Mouse (Mus musculus) cerebellum, postnatal 25 days (tissue): ENCODE measurements around the gene Pafah2.

ENCODE experiments used
- DNase-seq, 2 experiments: peaks; one replicate each; pipeline ENCODE4 v3.0.0; 2021; ENCODE audit warnings: mixed read lengths in 2 of 2

Gene Pafah2

DNA sequence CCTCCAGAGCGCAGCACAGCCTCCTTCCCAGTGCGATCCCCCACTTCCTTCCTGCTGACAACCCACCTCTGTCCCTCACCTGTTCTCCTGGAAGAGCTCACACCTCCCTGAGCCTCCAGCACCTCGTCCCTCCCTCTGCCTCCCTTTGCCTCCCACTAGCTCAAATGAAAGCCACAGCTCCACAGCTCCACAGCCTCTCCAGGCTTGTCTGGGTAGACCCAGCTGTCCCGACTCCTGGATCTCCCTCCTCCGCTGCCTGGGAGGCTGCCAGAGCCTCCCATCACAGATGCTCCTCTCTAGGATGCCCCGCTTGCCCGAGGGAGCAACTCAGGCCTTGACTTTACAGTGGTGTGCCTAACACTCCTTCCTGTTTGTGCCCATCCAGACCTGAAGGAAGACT is 29.0 kb downstream of the Pafah2 start:
- DNase-seq = no peak

DNA sequence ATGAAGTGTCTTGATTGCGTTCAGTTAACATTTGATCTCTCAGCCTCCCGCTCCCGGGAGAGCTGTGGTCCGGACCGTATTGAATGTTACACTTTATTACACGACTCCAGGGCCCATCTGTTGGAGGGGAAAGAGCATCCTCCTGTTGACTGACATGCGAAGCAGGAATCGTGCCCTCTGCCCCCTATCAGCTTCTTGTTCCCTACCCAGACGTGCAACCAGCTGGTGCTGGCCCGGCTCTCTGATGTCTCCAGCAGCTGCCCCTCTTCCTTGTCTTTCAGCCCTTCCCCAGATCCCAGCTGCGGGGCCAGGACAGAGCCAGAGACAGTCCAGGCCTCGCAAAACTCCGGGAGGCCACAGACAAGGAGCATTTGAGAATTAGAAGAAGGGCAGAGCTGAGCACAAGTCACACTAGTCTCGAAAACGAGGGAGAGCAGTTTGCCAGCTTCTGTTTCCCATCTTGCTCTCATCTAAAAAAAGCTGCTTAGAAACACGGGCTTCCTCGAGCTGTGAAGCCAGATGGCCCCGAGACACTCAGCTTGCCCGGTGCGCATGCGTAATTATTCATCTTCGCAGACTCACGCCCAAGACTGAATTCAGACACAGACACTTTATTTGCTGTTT is 34.4 kb downstream of the Pafah2 start:
- DNase-seq = peak; percentile 78 to 85

DNA sequence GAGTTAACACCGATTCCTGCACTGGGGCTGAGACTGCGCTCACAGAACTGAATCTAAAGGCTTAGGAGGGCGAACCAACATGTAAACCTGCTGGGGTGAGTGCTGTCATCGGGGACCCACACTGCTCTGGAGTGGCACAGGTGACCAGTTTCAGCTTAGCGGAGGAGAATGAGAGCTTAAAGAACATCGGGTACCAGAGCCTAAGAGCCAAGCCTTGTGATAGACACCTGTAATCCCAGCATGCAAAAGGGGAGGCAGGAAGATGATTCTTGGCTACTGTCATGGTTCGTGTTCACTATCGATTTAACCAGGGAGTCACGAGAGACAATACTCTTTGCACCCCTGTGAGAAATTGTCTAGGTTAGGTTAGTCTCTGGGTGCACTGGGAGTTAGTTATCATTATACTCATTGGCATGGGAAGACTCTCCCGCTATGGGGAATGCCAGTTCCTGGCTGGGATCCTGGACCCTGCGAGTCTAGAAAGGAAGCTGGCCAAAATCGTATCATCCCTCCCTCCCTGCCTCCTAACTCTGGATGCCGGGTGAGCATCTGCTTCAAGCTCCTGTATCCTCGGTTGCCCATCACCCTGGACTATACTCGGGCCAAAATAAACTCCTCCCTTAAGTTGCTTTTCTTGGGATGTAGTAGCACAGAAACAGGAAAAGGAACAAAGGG is 36.7 kb downstream of the Pafah2 start:
- DNase-seq = peak; percentile 58 to 67

DNA sequence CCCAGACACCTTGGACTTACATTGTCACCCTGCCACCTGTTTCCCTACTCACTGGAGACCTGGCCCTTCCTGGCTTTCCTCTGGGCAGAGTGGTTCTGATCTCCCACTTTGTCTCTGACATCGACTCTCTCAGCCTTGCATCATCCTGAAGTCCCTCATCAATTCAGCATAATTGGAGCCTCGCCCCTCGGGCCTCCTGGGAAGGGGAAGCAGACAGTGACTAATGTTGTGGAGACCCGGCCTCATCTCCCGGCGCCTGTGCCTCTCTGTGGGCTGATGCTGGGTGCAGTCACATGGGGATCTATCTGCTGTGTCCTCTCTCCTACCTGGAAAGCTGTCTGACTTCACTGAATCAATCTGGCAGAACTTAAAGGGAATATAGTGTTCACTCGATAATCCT is 40.1 kb downstream of the Pafah2 start:
- DNase-seq = no peak

DNA sequence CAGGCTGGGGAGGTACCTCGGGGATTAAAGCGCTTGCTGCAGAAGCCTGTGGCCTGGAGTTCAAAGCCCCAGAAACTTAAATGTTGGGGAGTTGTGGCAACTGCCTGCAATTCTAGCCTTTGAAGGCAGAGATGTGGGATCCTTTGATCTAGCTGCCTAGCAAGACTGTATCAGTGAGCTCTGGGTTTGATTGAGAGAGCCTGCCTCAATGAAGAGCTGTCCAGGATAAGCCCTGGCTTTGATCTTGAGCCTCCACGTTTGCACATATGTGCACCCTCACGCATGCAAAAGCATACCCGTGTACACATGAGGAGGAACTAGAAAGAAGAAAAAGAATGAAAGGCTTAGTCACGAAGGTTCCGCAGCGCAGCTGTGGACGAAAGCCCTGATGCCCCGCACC is 40.5 kb downstream of the Pafah2 start:
- no peak for DNase-seq

DNA sequence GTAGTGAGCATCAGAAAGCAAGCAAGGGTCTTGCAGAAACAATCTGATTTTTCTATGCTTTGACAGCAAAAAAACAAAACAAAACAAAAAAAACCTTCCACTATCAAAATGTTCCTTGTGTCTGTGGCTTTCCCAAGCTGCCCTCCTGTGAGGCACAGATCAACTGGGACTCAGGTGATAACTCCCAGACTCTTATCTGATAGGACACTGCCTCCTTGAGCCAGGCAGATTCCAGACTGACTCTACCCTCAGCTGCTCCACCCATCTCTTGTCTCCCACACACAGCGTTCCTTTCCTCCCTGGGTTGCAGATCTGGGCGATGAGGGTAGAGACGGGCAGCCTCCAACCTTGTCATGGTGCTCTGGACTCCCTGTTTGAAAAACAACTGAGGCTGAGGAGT is 43.0 kb downstream of the Pafah2 start:
- DNase-seq = no peak

DNA sequence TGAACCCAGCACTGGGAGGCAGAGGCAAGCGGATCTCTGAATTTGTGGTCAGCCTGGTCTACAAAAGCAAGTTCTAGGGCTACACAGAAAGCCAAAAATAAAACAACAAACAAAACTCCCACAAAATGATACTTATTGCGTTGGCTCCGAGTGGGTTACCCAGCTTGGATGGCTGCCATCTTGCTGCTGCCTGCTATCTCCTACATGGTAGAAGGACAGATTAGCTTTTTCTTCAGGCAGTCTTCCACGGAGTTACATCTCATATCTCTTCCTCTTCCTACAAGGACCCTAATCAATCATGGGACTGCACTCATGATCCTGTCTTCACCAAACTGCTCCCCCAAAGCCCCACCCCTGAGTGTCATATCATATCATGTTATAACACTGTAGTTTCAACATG is 43.8 kb downstream of the Pafah2 start:
- no peak for DNase-seq

DNA sequence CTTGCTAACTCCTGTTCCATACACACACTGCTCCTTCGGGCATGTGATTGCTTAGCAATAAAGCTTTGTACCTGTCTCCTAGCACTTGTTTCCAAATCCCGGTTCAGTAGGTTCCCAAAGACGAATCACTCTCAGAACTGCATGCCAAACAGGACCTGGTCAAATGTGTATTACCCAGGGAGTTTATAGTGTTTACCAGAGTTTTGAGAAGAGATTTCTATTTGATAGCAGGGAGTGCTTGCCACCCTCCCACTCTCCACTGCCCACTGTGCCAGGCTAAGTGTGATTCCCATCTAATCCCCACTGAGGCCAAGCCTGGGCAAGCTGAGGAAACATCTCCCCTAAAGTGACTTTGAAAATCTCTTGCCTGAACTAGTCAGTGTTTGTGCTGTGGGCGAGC is 46.1 kb downstream of the Pafah2 start:
- DNase-seq = no peak

DNA sequence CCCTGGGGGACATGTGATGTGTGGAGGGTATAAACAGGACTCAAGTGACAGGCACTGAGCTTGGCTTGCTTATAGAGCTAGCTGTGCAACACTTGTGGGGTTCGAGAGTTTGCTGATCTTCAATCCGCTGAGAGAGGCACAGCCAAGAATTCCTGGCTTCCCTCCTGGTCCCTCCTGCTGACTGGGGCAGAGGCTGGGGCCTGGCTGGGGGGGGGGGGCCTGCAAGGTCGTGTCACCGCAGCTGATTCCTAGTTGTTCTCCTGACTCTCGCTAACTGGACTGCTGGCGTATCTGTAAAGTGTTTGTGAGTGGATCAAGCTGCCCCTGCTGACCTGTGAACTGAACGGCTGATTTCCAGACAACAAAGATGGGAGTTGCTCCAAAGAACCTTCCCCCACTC is 47.5 kb downstream of the Pafah2 start:
- no peak for DNase-seq

DNA sequence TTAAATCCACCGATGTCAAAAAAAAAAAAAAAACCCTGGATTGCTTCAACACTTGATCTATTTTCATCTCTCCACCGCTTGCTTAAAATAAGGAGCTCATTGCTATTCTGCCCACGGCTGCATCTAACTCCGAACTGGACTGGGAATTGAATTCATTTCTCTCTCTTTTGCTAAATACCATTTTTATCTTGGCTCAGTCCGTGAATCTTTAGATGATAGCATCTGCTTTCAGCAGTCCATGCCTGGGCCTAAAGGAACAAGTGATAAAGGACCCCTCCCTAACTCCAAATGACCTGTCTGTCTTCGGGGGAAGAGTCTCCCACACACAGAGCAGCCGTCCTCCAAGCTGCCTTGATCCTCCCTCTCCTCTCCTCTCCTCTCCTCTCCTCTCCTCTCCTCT is 48.8 kb downstream of the Pafah2 start:
- DNase-seq = no peak

DNA sequence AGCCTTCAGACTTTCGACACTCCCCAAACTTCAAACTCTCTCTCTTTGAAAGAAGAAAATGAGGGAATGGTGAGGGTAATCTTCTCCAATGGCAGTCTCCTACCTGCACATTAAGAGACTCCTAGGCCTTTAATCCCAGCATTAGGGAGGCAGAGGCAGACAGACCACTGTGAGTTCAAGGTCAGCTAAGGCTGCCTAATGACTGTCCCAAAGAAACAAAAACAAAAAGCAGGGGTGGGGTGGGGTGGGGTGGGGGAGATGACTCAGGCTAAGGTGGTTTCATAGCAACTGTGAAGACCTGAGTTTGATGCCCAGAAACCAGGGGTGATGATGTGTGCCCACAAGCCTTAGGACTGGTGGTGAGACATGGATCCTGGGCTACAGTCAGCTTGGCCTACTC is 49.4 kb downstream of the Pafah2 start:
- DNase-seq = no peak

DNA sequence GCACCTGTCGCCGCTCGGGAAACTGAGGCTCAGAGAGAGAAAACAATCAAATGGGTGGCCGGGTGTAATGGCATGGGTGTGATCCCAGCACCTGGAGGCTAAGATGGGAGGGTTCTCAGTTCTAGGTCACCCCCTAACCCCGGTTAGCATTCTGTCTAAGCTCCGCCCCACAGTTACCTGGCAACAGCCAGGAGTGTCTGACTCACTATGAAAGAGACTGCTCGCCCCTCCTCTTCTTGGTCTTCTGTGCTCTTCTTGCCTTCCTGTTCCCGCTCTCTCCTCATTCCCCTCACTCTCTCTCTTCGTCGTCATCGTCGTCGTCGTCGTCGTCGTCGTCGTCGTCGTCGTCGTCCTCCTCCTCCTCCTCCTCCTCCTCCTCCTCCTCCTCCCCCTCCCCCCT is 51.8 kb downstream of the Pafah2 start:
- no peak for DNase-seq

DNA sequence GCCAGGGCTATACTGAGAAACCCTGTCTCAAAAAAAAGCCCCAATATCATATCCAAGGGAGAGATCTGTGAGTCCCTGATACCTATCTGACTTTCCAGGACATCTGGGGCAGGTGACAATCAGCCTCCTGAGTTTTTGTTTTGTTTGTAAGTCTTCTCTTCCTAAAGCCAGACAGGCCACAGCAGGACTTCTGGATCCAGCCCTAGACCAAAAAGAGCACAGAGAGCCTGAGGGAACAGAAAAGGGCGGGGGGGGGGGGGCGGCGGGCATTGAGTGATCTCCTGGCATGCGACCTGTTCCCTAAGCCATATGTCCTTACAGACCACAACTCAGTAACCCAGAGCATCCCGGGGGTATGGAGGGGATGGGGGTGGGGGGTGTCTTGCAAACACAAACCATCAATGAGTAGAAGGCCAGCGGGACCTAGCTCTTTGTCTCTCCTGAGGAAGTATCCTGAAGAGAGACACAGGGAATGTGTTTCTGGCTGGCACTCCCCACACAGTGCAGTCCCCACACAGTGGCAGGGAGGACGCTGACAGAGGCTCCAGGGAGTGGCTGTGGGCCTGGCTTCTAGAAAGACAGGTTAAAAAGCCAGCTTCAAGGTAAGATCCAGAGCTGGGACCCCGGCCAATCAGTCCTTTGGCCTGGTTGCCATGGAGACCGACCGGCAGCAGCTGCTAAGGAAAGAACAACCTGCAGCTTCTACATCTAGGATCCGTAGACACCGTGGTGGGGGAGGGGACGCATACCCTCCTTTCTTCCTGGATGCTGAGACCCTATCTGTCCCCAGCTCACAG is 53.7 kb downstream of the Pafah2 start:
- peak; percentile 80 to 85 for DNase-seq

DNA sequence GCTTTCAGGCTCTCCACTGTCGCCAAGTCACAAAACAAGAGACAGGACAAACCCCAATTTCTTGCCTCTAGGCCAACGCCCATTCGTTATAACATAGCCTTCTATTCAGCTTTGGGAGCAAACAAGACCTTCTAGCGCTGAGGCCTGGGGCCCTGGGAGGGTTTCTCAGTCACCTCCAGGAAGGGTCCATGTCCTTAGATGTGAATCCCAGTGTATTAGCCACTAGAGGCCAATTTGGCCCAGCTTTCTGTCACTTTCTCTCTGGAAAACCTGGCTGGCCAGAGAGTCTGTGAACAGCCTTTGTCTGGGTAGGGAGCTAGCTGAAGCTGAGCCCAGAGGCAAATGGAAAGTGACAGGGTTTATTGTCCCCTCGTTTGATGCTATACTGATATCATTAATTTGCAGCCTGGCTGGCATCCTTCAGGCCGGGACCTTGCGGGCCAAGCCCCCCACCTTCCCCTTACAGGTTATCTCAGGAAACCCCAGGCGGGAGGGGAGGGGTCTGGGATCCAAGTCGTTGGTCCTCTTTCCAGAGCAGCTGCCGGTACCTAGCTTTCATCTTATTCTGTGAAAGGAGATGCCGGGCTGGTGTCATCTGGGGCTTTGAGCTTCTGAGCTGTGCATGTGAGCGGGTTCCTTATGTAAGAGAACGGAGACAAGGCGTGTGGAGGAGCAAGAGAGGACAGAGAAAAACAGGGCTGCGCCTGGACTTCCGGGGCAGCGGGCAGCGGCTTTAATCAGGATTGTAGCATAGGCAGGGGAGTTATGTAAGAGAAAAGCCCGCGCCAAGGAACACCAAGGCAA is 54.5 kb downstream of the Pafah2 start:
- DNase-seq = peak; percentile 71 to 74

DNA sequence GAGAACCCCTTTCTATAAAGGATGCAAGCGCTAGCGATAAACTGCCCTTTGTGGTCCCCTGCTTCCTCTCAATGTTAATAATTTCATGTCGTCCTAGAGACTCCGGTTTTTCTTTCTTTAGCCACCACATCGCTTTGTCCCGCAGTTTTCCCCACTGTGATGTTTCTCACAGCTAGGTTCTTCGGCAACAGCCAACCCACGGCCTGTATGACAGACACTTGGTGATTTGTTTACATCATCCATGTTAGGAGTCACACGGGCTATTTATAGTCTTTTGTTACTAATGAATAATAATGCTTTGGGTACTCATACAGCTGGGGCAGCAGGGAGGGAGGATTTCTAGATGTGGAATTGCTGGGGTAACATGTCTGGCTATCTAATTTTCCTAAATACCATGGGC is 55.4 kb downstream of the Pafah2 start:
- peak in 1 of 2 experiments; percentile 49 for DNase-seq

DNA sequence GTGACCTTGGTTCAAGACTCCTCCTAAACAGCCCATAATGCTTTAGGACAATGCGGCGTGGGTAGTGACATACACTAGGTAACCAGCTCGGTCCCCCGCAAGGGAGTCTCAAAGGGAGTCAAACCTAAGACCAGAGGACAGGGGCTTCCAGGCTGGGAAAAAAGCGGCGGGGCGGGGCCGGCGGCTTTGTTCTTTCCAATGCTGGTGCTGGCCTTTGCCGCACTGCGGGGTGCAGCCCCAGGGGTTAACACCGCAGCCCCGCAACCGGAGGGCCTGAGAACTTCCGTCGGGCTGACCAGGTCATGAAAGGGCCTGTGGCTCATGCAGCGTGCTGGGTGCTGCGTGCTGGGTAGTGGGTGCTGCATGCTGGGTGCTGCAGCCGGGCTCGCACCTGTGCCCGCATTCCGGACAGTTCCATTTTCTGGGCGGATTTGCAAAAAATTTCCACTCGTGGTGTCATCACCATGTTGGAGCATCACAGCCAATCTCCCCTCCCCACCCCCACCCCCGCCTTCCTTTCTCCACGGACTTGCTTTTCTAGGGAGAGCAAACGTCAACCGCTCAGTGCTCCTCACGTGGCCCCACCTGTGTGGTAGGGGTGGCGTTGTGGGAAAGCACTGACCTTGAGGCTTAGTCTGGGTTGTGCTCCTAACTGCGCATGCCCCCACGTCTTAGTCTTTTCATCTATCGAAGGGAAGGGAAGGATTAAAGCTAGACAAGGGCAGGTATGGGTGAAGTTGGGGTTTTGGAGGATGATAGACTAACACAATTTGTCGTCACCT is 57.7 kb downstream of the Pafah2 start:
- DNase-seq = peak; percentile 68 to 75

DNA sequence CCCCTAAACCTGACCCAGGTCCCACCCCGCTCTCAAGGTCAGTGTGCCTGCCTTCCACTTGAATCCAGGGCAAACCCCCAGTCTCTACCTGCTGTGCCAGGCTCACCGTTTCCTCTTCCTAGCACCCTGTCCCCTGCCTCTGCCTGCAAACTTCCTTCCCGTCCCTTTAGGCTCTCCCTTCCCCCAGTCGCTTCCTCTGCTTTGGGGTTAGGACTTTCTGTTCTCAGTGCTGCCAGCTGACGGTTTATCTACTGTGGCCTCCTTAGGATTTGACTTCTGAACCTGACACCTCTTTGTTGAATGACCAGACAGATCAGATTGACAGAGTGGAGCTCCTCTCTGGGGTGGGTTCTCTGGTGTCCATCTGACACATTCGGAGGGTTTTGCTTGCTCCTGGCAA is 59.2 kb downstream of the Pafah2 start:
- no peak for DNase-seq

DNA sequence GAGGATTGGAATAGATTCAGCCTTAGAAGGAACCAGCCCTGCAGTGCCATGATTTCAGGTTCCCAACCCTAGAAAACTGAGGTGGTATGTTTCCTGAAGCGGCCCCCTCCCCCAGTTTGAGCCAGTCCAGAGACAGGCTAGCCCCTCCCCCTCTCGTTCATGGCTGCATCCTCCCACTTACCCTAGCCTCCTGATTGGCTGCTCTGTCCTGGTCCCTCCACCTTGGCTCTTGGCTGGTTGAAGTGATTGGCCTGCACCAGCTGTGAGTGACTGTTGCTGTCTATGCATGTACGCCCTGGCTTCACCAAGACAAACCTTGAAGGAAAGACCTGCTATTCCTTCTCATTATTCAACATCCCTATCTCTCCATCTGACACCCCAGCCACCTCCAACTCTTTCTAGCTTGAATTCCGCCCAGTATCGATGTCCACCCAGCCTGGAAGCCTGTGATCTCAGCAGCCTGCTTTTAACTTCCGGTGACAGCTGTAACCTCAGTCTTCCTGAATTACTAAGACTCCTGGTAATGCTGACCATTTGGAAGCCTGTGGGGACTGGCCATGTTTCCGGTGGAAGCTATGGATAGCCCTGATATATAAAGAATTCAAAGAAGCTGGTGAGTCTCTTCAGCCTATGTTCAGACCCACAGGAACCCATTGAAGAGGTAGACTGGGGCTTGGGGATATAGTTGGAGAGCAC is 61.2 kb downstream of the Pafah2 start:
- DNase-seq = no peak

DNA sequence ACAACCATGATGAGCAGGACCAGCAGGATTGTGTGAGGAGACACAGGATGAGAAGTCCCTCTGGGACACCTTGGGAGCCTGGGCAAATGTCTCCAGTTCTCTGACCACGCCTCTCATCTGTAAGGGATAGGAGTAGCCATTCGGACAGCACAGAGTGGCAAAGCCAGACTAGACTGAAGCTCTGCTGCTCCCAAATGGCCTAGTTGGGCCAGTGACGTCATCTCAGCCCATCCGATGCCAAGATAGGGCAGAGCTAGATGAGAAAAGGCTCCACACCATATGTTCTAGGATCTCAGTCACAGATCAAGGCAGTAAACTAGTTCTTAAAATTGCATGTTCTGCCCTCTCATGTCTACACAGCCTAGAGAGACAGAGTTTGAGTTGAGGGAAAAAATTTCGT is 62.7 kb downstream of the Pafah2 start:
- DNase-seq = peak; percentile 87 to 91

DNA sequence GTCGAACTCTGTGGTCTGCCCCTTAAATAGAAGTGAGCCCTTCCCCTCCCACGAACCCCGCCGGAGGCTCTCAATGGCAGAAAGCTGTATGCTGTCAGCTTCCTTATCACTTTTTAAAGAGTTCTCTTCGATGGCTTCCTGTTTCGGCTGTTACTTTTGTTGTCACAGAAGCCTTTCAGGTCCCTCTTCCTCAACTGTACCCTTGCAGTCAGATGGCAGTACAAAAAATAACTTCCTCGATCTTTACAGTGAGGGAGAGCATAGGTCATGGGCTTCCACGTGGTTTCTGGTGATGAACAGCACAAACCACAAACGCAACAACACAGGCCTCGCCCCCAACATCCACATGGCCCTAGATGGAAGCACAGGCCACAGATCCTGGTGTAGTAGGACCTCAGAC is 64.2 kb downstream of the Pafah2 start:
- no peak for DNase-seq

DNA sequence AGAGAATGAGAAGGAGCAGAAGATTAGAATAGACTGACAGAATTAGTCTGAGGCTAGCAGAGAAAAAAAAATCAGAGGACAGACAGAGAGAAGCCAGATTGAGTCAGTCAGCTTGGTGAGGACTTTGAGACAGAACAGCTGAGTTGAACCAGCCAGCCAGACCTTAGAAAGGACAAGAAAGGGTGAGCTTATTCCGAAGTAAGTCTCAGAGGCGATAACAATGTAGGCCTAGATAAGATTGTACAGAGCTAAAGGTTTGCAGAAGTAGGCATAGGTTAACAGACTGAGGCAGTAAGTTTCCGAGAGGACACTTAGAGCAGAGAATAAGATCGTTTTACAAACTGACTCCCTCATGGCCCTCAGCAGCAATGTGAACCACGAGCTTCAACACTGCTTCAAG is 65.1 kb downstream of the Pafah2 start:
- DNase-seq = no peak

DNA sequence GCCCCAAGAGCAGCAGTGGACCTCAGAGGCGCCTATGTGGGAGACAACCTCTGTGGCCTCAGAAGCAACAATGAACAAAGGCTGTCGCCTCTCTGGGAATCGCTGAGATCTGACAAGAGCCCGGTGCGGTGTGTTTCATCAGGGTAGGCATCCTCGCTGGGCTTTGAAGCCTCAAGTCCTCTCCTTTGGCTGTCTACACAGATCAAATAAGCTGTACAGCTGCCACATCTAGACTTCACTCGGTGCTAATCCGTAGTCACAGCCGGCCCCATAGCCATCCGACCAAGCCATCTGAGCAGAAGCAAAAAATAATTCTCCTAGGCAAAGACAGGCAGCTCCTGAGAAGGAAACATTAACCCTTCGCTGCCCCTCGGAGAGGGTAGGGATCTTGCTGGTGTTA is 69.7 kb downstream of the Pafah2 start:
- DNase-seq = no peak
